Mouse (Mus musculus) limb, embryonic 15.5 days (tissue): Measurements from ENCODE around the gene Fitm1. TPM values are rescaled to one million over a fixed set of nuclear protein-coding genes. Genes with fewer than 3 reads are reported as not detected.

Experiments
- ATAC-seq: fragments of 200-750 bp; cut with Nextera tagmentation; 2 replicates; pipeline ENCODE4 v1.8.0; 2017; ENCODE audit warnings: low read depth, moderate TSS enrichment; ENCODE audit not compliant: insufficient number of reproducible peaks, low FRiP score, low TSS enrichment
- H3K27ac ChIP-seq: fragments of 300-500 bp; sonication (generic); 2 replicates; pipeline ENCODE4 v1.5.1; 2015; ENCODE audit warnings: moderate library complexity, mild to moderate bottlenecking, inconsistent platforms
- H3K27me3 ChIP-seq: fragments of 300-500 bp; sonication (generic); 2 replicates; pipeline ENCODE4 v1.6.1; 2015; ENCODE audit warnings: inconsistent platforms
- H3K36me3 ChIP-seq: fragments of 300-500 bp; sonication (generic); 2 replicates; pipeline ENCODE4 v1.6.1; 2015; ENCODE audit warnings: inconsistent platforms
- H3K4me1 ChIP-seq: fragments of 300-500 bp; sonication (generic); 2 replicates; pipeline ENCODE4 v1.6.1; 2015; ENCODE audit warnings: inconsistent platforms
- H3K4me2 ChIP-seq: fragments of 300-500 bp; sonication (generic); 2 replicates; pipeline ENCODE4 v1.6.1; 2015; ENCODE audit warnings: mild to moderate bottlenecking, inconsistent platforms
- H3K4me3 ChIP-seq: fragments of 300-500 bp; sonication (generic); 2 replicates; pipeline ENCODE4 v1.5.1; 2015; ENCODE audit warnings: mild to moderate bottlenecking, inconsistent platforms
- H3K9ac ChIP-seq: fragments of 300-500 bp; sonication (generic); 2 replicates; pipeline ENCODE4 v1.6.1; 2015; ENCODE audit warnings: inconsistent platforms
- H3K9me3 ChIP-seq: fragments of 300-500 bp; sonication (generic); 2 replicates; pipeline ENCODE4 v1.6.1; 2016; ENCODE audit warnings: inconsistent platforms
- WGBS: fragments of 180-500 bp; shearing (Covaris S2); methylation state at CpG from one replicate; pipeline ENCODE4 v1.1.7; 2015; 5-methylcytosine and 5-hydroxymethylcytosine counted together
- polyA plus RNA-seq: library from polyadenylated mRNA; unstranded; fragments of >200 nt; fragmentation: Nextera tagmentation; extraction: Ambion mirVana; gene quantifications from 2 replicates; pipeline ENCODE4 v1.2.1, GENCODE M21; 2015

The Fitm1 gene
- polyA plus RNA-seq = 17.3 and 44.6 TPM in 2 replicates

DNA sequence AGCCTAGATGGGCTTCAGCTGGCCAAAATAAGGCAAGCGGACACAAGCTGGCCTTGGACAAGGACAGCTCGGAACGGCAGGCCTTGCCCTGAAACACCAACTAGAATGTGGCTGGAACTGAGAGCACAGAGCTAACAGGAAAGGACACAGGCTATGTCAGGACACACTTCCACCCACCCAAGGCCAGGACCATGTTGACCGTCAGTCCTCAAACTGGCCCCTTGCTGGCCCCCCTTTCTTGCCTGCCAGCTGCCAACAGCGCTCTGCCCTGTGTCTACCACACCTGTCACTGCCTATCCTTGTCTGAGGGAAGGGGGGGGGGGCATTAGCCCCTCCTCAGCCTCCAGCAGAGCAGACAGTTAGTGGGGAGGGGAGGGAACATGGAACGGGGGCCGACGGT is at the start of gene Fitm1:
TSS of gene Fitm1 (plus strand) at position 316 of the 400 bp plus-strand sequence.
- Histone ChIP-seq H3K4me1 (peaks cover 10% of the 10 kb centered on the region), H3K4me2 (peak within 1 kb of the TSS; percentile 5; the same call in 1 of the 2 replicates), H3K9ac (no peak within 1 kb of the TSS), H3K9me3 (no peaks in the 10 kb centered on the region), H3K36me3 (peaks cover 4% of the 10 kb centered on the region), H3K4me3 (peak within 1 kb of the TSS; percentile 14), H3K27me3 (no peaks in the 10 kb centered on the region), H3K27ac (no peak within 1 kb of the TSS)
- 59% methylated on average over 8 of the region's 8 CpGs for WGBS
- no peak; the same call in 1 of the 2 replicates for ATAC-seq

- H3K27me3 ChIP-seq = peaks cover 17% of the 10 kb centered on the region
- no peak overlapping the region for H3K27ac ChIP-seq
- H3K9ac ChIP-seq = no peak overlapping the region
- no peak for ATAC-seq
- no peak overlapping the region for H3K4me3 ChIP-seq
- no peaks in the 10 kb centered on the region for H3K4me1 ChIP-seq
- H3K36me3 ChIP-seq = no peaks in the 10 kb centered on the region
- H3K9me3 ChIP-seq = no peaks in the 10 kb centered on the region
- WGBS = 81% methylated on average over 2 of the region's 2 CpGs
- no peak overlapping the region for H3K4me2 ChIP-seq
Observed at GRCm38 (mm10) chr14:55526674-55527073, 48.7 kb upstream of the Fitm1 start.

GRCm38 (mm10) chr14:55527940-55528339 is 47.5 kb upstream of the Fitm1 start:
- no peak overlapping the region for H3K27ac ChIP-seq
- H3K4me1 ChIP-seq = no peaks in the 10 kb centered on the region
- H3K4me2 ChIP-seq = no peak overlapping the region
- no peak for ATAC-seq
- WGBS = 20% methylated on average over 3 of the region's 3 CpGs
- no peaks in the 10 kb centered on the region for H3K9me3 ChIP-seq
- H3K36me3 ChIP-seq = no peaks in the 10 kb centered on the region
- no peak overlapping the region for H3K9ac ChIP-seq
- no peak overlapping the region for H3K4me3 ChIP-seq
- H3K27me3 ChIP-seq = peaks cover 6% of the 10 kb centered on the region; the same call in 1 of the 2 replicates

DNA sequence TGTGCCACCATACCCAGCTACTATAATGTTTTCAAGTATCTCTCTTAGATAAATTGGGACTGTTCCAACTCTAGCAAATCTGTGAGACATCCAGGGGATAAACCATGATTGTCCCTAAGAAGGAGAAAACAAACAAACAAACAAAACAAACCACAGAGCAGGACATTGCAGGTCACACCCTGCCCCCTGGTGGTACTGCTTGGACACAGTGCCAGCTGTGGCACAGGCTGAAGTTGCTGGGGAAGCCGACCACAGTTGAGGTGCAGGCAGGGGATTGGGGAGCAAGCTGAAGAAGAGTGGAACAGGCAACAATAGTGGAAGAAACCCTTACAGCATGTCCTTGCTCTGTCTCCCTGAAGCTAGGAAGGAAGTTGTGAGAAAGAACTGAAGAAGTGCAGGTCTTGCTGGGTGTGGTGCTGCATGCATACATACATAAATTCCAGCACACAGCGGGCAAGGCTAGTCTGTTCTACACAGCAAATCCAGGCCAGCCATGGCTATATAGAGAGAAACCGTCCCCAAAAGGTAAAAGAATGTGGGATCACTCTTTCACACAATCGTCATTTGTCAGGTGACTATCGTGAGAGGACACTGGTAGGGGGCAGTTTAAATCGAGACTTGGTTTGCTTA is 39.2 kb upstream of the Fitm1 start:
- Histone ChIP-seq H3K4me2 (no peak overlapping the region), H3K36me3 (no peaks in the 10 kb centered on the region), H3K9me3 (no peaks in the 10 kb centered on the region), H3K27ac (no peak overlapping the region), H3K4me3 (no peak overlapping the region), H3K9ac (no peak overlapping the region), H3K27me3 (no peaks in the 10 kb centered on the region), H3K4me1 (peaks cover 10% of the 10 kb centered on the region)
- WGBS = 46% methylated on average over 6 of the region's 6 CpGs
- ATAC-seq = no peak

DNA sequence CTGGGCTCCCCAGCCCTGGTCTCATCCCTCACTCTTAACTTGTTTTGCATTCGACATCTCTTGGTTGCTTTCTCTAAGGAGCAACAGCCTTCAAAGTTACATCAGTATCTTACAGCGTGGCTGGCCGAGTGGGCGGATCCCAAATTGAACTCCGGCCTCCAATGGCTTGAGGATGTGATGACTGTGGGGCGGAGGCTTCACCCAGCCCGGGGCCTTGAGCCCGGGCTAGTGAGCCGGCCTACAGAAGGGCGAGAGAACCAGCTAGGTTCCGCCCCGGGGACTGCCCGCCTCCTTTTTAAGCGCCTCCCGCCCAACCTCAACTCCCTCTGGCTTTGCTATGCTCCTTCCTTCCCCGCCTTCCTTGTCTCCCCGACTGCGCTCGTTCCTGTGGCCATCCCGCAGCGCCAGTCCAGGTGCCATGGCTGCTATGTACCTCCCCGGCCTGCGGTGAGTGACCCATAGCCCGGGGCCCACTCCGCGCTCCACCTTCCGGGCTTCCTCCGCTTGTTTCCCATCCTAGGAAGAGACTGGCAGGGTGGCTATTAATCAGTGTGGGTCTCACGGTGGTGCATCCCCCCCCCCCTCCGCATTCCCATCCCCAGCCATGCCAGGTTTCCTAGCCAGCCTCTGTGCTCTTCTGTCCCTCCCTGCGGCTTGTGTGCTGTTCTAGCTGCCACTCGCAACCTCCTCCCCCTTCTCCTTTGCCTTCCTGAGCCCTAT is 35.2 kb upstream of the Fitm1 start, which contains the start of gene Pck2:
TSS of gene Pck2 (plus strand) at position 200 of the 720 bp plus-strand sequence.
- under 1% methylated on average over 31 of the region's 32 CpGs for WGBS
- H3K4me1 ChIP-seq = peaks cover 18% of the 10 kb centered on the region
- ATAC-seq = peak; percentile 89

GRCm38 (mm10) chr14:55540787-55541321 is 34.6 kb upstream of the Fitm1 start:
- H3K9ac ChIP-seq = peak overlapping the region; percentile 57
- H3K27me3 ChIP-seq = no peaks in the 10 kb centered on the region
- H3K27ac ChIP-seq = peak overlapping the region; percentile 87
- no peak for ATAC-seq
- peaks cover 18% of the 10 kb centered on the region for H3K4me1 ChIP-seq
- peaks cover 37% of the 10 kb centered on the region for H3K36me3 ChIP-seq
- no peaks in the 10 kb centered on the region for H3K9me3 ChIP-seq
- H3K4me3 ChIP-seq = peak overlapping the region; percentile 69
- H3K4me2 ChIP-seq = peak overlapping the region; percentile 86
- 5% methylated on average over 10 of the region's 10 CpGs for WGBS

More for the DNA sequence above, 35.2 kb upstream of the Fitm1 start, which contains the start of gene Pck2:
- H3K4me2 ChIP-seq = peak within 1 kb of the TSS; percentile 86
- peaks cover 32% of the 10 kb centered on the region for H3K36me3 ChIP-seq
- no peaks in the 10 kb centered on the region for H3K27me3 ChIP-seq
- H3K4me3 ChIP-seq = peak within 1 kb of the TSS; percentile 69
- H3K9ac ChIP-seq = peak within 1 kb of the TSS; percentile 57
- H3K27ac ChIP-seq = peak within 1 kb of the TSS; percentile 87
- H3K9me3 ChIP-seq = no peaks in the 10 kb centered on the region

GRCm38 (mm10) chr14:55542268-55542667 is 33.1 kb upstream of the Fitm1 start:
- peaks cover 48% of the 10 kb centered on the region for H3K36me3 ChIP-seq
- no peak for ATAC-seq
- 94% methylated on average over 12 of the region's 12 CpGs for WGBS
- H3K4me3 ChIP-seq = no peak overlapping the region
- no peaks in the 10 kb centered on the region for H3K27me3 ChIP-seq
- no peak overlapping the region for H3K9ac ChIP-seq
- H3K27ac ChIP-seq = no peak overlapping the region
- no peak overlapping the region for H3K4me2 ChIP-seq
- H3K4me1 ChIP-seq = peaks cover 18% of the 10 kb centered on the region
- no peaks in the 10 kb centered on the region for H3K9me3 ChIP-seq

- Histone ChIP-seq H3K4me2 (no peak overlapping the region), H3K9ac (no peak overlapping the region), H3K9me3 (no peaks in the 10 kb centered on the region), H3K27me3 (no peaks in the 10 kb centered on the region), H3K27ac (no peak overlapping the region), H3K36me3 (peaks cover 68% of the 10 kb centered on the region), H3K4me3 (no peak overlapping the region), H3K4me1 (peaks cover 18% of the 10 kb centered on the region)
- ATAC-seq = no peak
- WGBS = 78% methylated on average over 9 of the region's 9 CpGs
Observed at GRCm38 (mm10) chr14:55544334-55544733, 31.1 kb upstream of the Fitm1 start.

- Histone ChIP-seq H3K4me1 (no peaks in the 10 kb centered on the region), H3K9ac (no peak overlapping the region), H3K36me3 (peaks cover 45% of the 10 kb centered on the region), H3K4me3 (no peak overlapping the region), H3K9me3 (no peaks in the 10 kb centered on the region), H3K27ac (no peak overlapping the region), H3K27me3 (no peaks in the 10 kb centered on the region), H3K4me2 (no peak overlapping the region)
- WGBS = 83% methylated on average over 6 of the region's 6 CpGs
- ATAC-seq = no peak
Observed at GRCm38 (mm10) chr14:55550191-55550590, 25.2 kb upstream of the Fitm1 start.

DNA sequence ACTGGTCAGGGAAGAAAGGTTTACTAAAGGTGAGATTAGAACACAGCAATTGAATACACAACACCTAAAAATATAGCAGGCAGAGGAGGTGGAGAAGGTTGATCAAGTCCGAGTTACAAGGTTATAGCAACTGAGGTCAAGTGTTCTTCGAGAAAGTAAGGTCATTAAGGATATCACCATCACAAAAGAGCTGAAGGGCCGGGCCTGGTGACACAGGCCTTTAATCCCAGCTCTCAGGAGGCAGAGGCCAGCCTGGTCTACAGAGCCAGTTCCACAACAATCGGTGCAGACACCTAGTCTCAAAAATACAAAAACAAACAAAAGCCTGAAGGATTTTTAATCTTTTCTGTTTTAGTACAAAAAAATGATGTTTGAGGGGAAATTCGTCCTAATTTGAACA is 24.1 kb upstream of the Fitm1 start:
- Histone ChIP-seq H3K36me3 (peaks cover 35% of the 10 kb centered on the region), H3K4me2 (no peak overlapping the region), H3K27me3 (no peaks in the 10 kb centered on the region), H3K27ac (no peak overlapping the region), H3K4me3 (no peak overlapping the region), H3K4me1 (no peaks in the 10 kb centered on the region), H3K9me3 (no peaks in the 10 kb centered on the region), H3K9ac (no peak overlapping the region)
- 71% methylated on average over 5 of the region's 5 CpGs for WGBS
- ATAC-seq = no peak

- H3K4me1 ChIP-seq = no peaks in the 10 kb centered on the region
- 92% methylated on average over 8 of the region's 8 CpGs for WGBS
- no peak overlapping the region for H3K4me2 ChIP-seq
- H3K36me3 ChIP-seq = peaks cover 32% of the 10 kb centered on the region
- H3K27me3 ChIP-seq = no peaks in the 10 kb centered on the region
- H3K9me3 ChIP-seq = no peaks in the 10 kb centered on the region
- H3K4me3 ChIP-seq = no peak overlapping the region
- no peak overlapping the region for H3K27ac ChIP-seq
- no peak for ATAC-seq
- no peak overlapping the region for H3K9ac ChIP-seq
Observed at GRCm38 (mm10) chr14:55551794-55552193, 23.6 kb upstream of the Fitm1 start.

DNA sequence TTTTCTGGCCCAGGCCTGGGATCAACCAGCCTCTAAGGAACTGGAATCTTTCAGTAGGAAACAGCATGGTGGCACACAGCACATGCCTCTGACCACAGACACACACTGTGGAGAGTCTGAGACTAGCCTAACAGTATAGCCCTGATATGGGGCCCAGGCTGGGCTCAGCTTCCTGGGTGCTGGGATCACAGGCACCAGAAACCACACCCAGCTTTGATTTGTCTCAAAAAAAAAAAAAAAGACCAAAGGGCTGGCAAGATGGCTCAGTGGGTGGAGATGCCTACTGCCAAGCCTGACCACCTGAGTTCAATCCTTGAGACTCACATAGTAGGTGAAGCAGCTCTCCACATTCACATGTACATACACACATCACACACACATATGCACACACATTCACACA is 20.8 kb upstream of the Fitm1 start:
- Histone ChIP-seq H3K9ac (no peak overlapping the region), H3K36me3 (peaks cover 5% of the 10 kb centered on the region; the same call in 1 of the 2 replicates), H3K4me3 (no peak overlapping the region), H3K9me3 (no peaks in the 10 kb centered on the region), H3K4me1 (0 out of 2 replicates have a peak, but pooled peaks cover 4% of the 10 kb centered on the region), H3K27me3 (no peaks in the 10 kb centered on the region), H3K27ac (no peak overlapping the region), H3K4me2 (no peak overlapping the region)
- ATAC-seq = no peak
